Mouse (Mus musculus): ENCODE results near the gene Gm10428. TPM values are rescaled to one million over a fixed set of nuclear protein-coding genes. Genes with fewer than 3 reads are reported as not detected.
"Not testable (repeated sequence)": the region's sequence is repeated elsewhere in the genome, so short reads cannot be mapped to it uniquely, and the experiment has no call there.

Gene Gm10428
- total and polyA plus RNA-seq, 2 experiments from 2014 or later, result not detected

DNA sequence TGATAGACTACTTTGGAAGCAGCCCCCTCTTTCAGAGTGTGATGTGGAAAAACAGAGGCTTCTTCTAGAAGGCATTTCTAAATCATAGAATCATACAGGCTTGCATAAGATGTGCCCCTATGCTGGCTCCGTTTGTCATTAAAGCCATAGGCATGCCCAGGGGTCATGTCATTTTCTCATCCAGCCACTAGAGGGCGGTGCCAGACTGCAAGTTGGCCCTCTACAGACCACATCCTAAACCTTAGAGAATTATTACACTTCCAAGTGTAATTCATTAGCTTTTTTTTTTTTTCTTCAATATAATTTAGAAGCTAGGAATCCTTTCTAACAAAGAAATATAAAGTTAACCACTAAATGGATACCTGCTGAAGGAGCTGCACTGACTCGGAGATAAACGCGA, 8.8 kb upstream of the Gm10428 start:
- Histone ChIP-seq H3K4me1 (ENCODE audit: control insufficient read depth, insufficient read depth) (no peaks in the 10 kb centered on the region), H3K27me3 (ENCODE audit: control insufficient read depth, insufficient read depth, low read length) (0 out of 2 replicates have a peak, but pooled peaks cover 4% of the 10 kb centered on the region), H3K9me3 (replicated peaks; ENCODE audit: control insufficient read depth, low read length) (no peaks in the 10 kb centered on the region), H3K27ac (ENCODE audit: low read depth) (no peak overlapping the region), H3K9ac (replicated peaks; ENCODE audit: low read depth, low read length) (no peak overlapping the region), H3K4me3 (ENCODE audit: low read depth, low read length) (no peak overlapping the region), H3K4me2 (ENCODE audit: low read depth, low read length) (no peak overlapping the region), H3K36me3 (replicated peaks; ENCODE audit: control insufficient read depth, insufficient read depth, low read length) (no peaks in the 10 kb centered on the region)
- DNase-seq (ENCODE audit: low spot score) (peak; percentile 60), ATAC-seq (ENCODE audit: insufficient read depth, low read depth) (peak; percentile 53; the same call in 1 of the 2 replicates)
- TF ChIP-seq EP300 (IDR thresholded peaks at IDR 0.05; ENCODE audit: low read depth) (no peak), CTCF (IDR thresholded peaks at IDR 0.05; ENCODE audit: low read depth) (peak; percentile 95)
- WGBS, result 48% methylated on average over 5 of the region's 5 CpGs

DNA sequence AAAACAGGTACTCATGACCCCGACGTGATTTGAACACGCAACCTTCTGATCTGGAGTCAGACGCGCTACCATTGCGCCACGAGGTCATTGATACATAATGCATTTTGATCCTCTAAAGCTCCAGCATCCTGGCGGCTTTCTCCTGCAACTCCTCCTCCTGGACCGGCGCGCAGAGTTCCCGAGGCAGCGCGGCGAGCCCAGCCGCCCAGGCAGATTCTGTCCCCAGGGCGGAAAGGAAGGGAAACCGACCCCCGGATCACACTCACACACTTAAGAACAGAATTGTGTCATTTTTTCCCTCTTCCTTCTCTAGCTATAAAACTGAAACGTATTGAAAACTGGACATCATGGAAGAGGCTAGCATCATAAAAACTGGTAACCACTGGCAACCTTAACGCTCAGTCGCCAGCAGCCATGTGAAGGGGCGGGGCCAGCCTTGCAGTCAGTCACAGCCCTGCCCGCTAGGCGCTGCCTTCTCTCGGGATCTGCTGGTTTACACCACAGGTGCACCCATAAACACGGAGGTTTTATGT, 6.8 kb upstream of the Gm10428 start:
- Histone ChIP-seq H3K4me1 (ENCODE audit: control insufficient read depth, insufficient read depth) (no peaks in the 10 kb centered on the region), H3K4me3 (ENCODE audit: low read depth, low read length) (peak overlapping the region; percentile 31), H3K36me3 (replicated peaks; ENCODE audit: control insufficient read depth, insufficient read depth, low read length) (no peaks in the 10 kb centered on the region), H3K4me2 (ENCODE audit: low read depth, low read length) (peak overlapping the region; percentile 57), H3K9ac (replicated peaks; ENCODE audit: low read depth, low read length) (no peak overlapping the region), H3K27ac (ENCODE audit: low read depth) (no peak overlapping the region), H3K9me3 (replicated peaks; ENCODE audit: control insufficient read depth, low read length) (no peaks in the 10 kb centered on the region), H3K27me3 (ENCODE audit: control insufficient read depth, insufficient read depth, low read length) (0 out of 2 replicates have a peak, but pooled peaks cover 4% of the 10 kb centered on the region)
- DNase-seq (ENCODE audit: low spot score), result no peak
- TF ChIP-seq EP300 (IDR thresholded peaks at IDR 0.05; ENCODE audit: low read depth) (no peak), CTCF (IDR thresholded peaks at IDR 0.05; ENCODE audit: low read depth) (no peak)
- WGBS, result 3% methylated on average over 27 of the region's 27 CpGs
- peak; percentile 66 for ATAC-seq (ENCODE audit: insufficient read depth, low read depth)

DNA sequence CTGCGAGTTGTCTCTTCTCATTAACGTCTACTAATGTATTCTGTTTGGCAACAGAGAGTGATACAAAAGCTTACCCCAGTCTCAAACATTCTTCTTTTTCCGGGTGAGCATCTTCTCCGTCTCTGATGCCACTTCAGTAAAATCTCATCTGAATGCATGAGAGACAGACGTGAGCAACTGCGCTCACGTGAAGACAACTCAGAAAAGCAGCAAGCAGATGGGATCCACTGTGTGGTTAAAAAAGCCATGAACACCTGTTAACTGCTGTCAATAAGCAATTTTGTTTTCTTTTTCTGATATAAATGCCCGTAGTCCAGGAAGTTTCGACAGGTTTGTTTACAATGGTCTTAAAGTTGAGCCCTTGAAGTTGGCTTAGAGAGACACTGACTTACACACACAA, 5.7 kb upstream of the Gm10428 start:
- ATAC-seq (ENCODE audit: insufficient read depth, low read depth) (no peak), DNase-seq (ENCODE audit: low spot score) (no peak)
- Histone ChIP-seq H3K27ac (ENCODE audit: low read depth) (no peak overlapping the region), H3K9me3 (replicated peaks; ENCODE audit: control insufficient read depth, low read length) (no peaks in the 10 kb centered on the region), H3K9ac (replicated peaks; ENCODE audit: low read depth, low read length) (no peak overlapping the region), H3K4me2 (ENCODE audit: low read depth, low read length) (no peak overlapping the region), H3K4me3 (ENCODE audit: low read depth, low read length) (no peak overlapping the region), H3K36me3 (replicated peaks; ENCODE audit: control insufficient read depth, insufficient read depth, low read length) (no peaks in the 10 kb centered on the region), H3K27me3 (ENCODE audit: control insufficient read depth, insufficient read depth, low read length) (0 out of 2 replicates have a peak, but pooled peaks cover 4% of the 10 kb centered on the region), H3K4me1 (ENCODE audit: control insufficient read depth, insufficient read depth) (no peaks in the 10 kb centered on the region)
- 78% methylated on average over 9 of the region's 9 CpGs for WGBS
- TF ChIP-seq CTCF (IDR thresholded peaks at IDR 0.05; ENCODE audit: low read depth), result no peak
- TF ChIP-seq EP300 (IDR thresholded peaks at IDR 0.05; ENCODE audit: low read depth), result no peak

- no peak overlapping the region for H3K4me3 ChIP-seq (ENCODE audit: low read depth, low read length)
- 77% methylated on average over 4 of the region's 4 CpGs for WGBS
- 0 out of 2 replicates have a peak, but pooled peaks cover 4% of the 10 kb centered on the region for H3K27me3 ChIP-seq (ENCODE audit: control insufficient read depth, insufficient read depth, low read length)
- ATAC-seq (ENCODE audit: insufficient read depth, low read depth) (no peak), DNase-seq (ENCODE audit: low spot score) (no peak)
- no peak for TF ChIP-seq EP300 (IDR thresholded peaks at IDR 0.05; ENCODE audit: low read depth)
- TF ChIP-seq CTCF (IDR thresholded peaks at IDR 0.05; ENCODE audit: low read depth), result no peak
- no peaks in the 10 kb centered on the region for H3K4me1 ChIP-seq (ENCODE audit: control insufficient read depth, insufficient read depth)
- no peaks in the 10 kb centered on the region for H3K9me3 ChIP-seq (replicated peaks; ENCODE audit: control insufficient read depth, low read length)
- no peak overlapping the region for H3K4me2 ChIP-seq (ENCODE audit: low read depth, low read length)
- H3K36me3 ChIP-seq (replicated peaks; ENCODE audit: control insufficient read depth, insufficient read depth, low read length), result no peaks in the 10 kb centered on the region
- H3K27ac ChIP-seq (ENCODE audit: low read depth), result no peak overlapping the region
- H3K9ac ChIP-seq (replicated peaks; ENCODE audit: low read depth, low read length), result no peak overlapping the region
These were observed 4.8 kb upstream of the Gm10428 start for GRCm38 (mm10) chr11:62748062-62748461.

DNA sequence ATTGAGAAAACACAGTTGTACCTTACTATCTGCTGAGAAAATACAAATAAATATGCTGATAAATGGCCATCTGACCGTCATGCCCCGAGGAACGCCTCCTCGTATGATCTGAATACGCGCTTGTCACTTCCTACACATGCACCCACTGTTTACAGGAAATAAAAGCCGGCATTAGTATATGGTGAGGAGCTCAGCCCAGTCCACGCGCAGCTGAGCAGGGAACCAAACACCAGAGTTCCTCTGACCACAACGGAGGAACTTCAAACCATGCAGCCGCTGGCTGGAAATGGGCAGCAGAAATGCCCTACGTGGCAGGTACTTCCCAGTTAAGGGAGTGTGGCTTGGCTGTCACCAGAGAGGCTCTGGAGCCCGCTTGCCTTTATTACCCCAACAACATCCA, 3.5 kb upstream of the Gm10428 start:
- not testable (repeated sequence) for H3K27ac ChIP-seq (ENCODE audit: low read depth); H3K4me3 ChIP-seq (ENCODE audit: low read depth, low read length); H3K4me2 ChIP-seq (ENCODE audit: low read depth, low read length); DNase-seq (ENCODE audit: low spot score); H3K9me3 ChIP-seq (replicated peaks; ENCODE audit: control insufficient read depth, low read length); ATAC-seq (ENCODE audit: insufficient read depth, low read depth); H3K36me3 ChIP-seq (replicated peaks; ENCODE audit: control insufficient read depth, insufficient read depth, low read length); H3K4me1 ChIP-seq (ENCODE audit: control insufficient read depth, insufficient read depth); H3K9ac ChIP-seq (replicated peaks; ENCODE audit: low read depth, low read length); H3K27me3 ChIP-seq (ENCODE audit: control insufficient read depth, insufficient read depth, low read length)
- 81% methylated on average over 13 of the region's 13 CpGs for WGBS

DNA sequence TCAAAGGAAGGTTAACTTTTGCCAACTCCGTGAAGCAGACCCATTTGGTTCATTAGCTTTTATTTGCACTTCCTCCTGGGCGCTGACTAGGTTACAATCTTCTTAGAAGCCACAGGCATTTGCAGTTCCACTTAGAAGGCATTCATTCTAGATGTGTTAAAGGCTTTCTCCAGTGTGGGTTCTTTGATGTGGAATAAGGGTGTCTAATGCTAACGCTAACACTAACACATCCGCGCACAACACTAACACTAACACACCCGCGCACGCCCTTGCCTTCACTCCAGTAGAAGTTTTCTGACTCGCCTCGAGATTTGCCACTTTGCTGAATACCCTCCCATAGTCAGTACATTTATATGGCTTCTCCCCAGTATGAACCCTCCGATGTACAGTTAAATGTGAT, 709 bp upstream of the Gm10428 start:
- Histone ChIP-seq H3K27ac (ENCODE audit: low read depth) (no peak overlapping the region), H3K4me2 (ENCODE audit: low read depth, low read length) (no peak overlapping the region), H3K4me3 (ENCODE audit: low read depth, low read length) (no peak overlapping the region), H3K36me3 (replicated peaks; ENCODE audit: control insufficient read depth, insufficient read depth, low read length) (no peaks in the 10 kb centered on the region), H3K9me3 (replicated peaks; ENCODE audit: control insufficient read depth, low read length) (no peaks in the 10 kb centered on the region), H3K27me3 (ENCODE audit: control insufficient read depth, insufficient read depth, low read length) (peaks cover 4% of the 10 kb centered on the region; the same call in 1 of the 2 replicates), H3K9ac (replicated peaks; ENCODE audit: low read depth, low read length) (no peak overlapping the region), H3K4me1 (ENCODE audit: control insufficient read depth, insufficient read depth) (peaks cover 2% of the 10 kb centered on the region; the same call in 1 of the 2 replicates)
- no peak for TF ChIP-seq EP300 (IDR thresholded peaks at IDR 0.05; ENCODE audit: low read depth)
- no peak for TF ChIP-seq CTCF (IDR thresholded peaks at IDR 0.05; ENCODE audit: low read depth)
- ATAC-seq (ENCODE audit: insufficient read depth, low read depth) (no peak), DNase-seq (ENCODE audit: low spot score) (no peak)
- 58% methylated on average over 11 of the region's 11 CpGs for WGBS
